Mouse (Mus musculus): ENCODE measurements around the gene Dbi.

GRCm38 (mm10) chr1:120111766-120112165 lies 9.1 kb downstream of the Dbi start:
- no peak for TF ChIP-seq CTCF (conservative IDR thresholded peaks at IDR 0.05; ENCODE audit: insufficient read depth, insufficient read length, low read depth, low read length)
- no peak for TF ChIP-seq POLR2A (IDR thresholded peaks at IDR 0.05; ENCODE audit: low read depth, low read length)

All from kidney, adult 2 months (tissue).